Mouse (Mus musculus) limb, embryonic 13.5 days (tissue): ENCODE results near the gene Vwde. TPM values are rescaled to one million over a fixed set of nuclear protein-coding genes. Genes with fewer than 3 reads are reported as not detected.

ENCODE experiments used
- ATAC-seq: fragments of 200-750 bp; cut with Nextera tagmentation; 2 replicates; pipeline ENCODE4 v1.8.0; 2017; ENCODE audit warnings: low read depth, moderate number of reproducible peaks, moderate TSS enrichment; ENCODE audit not compliant: low FRiP score
- H3K27ac ChIP-seq: fragments of 300-500 bp; sonication (generic); 2 replicates; pipeline ENCODE4 v1.5.1; 2015; ENCODE audit warnings: inconsistent platforms, mild to moderate bottlenecking, moderate library complexity
- H3K27me3 ChIP-seq: fragments of 300-500 bp; sonication (generic); 2 replicates; pipeline ENCODE4 v1.6.1; 2015; ENCODE audit warnings: mild to moderate bottlenecking, inconsistent platforms
- H3K36me3 ChIP-seq: fragments of 300-500 bp; sonication (generic); 2 replicates; pipeline ENCODE4 v1.6.1; 2015; ENCODE audit warnings: inconsistent platforms, mild to moderate bottlenecking, moderate library complexity
- H3K4me1 ChIP-seq: fragments of 300-500 bp; sonication (generic); 2 replicates; pipeline ENCODE4 v1.6.1; 2015; ENCODE audit warnings: inconsistent platforms
- H3K4me2 ChIP-seq: fragments of 300-500 bp; sonication (generic); replicated peaks from 2 replicates; pipeline ENCODE4 v1.6.1; 2015; ENCODE audit warnings: inconsistent platforms, mild to moderate bottlenecking, moderate library complexity
- H3K4me3 ChIP-seq: fragments of 300-500 bp; sonication (generic); 2 replicates; pipeline ENCODE4 v1.5.1; 2015; ENCODE audit warnings: moderate library complexity, mild to moderate bottlenecking, inconsistent platforms
- H3K9ac ChIP-seq: fragments of 300-500 bp; sonication (generic); 2 replicates; pipeline ENCODE4 v1.6.1; 2015; ENCODE audit warnings: mild to moderate bottlenecking, inconsistent platforms
- H3K9me3 ChIP-seq: fragments of 300-500 bp; sonication (generic); 2 replicates; pipeline ENCODE4 v1.6.1; 2016; ENCODE audit warnings: inconsistent platforms
- WGBS: fragments of 180-500 bp; shearing (Covaris S2); methylation state at CpG from one replicate; pipeline ENCODE4 v1.1.7; 2015; 5-methylcytosine and 5-hydroxymethylcytosine counted together
- polyA plus RNA-seq: library from polyadenylated mRNA; unstranded; fragments of >200 nt; fragmentation: Nextera tagmentation; extraction: Ambion mirVana; gene quantifications from 2 replicates; pipeline ENCODE4 v1.2.1, GENCODE M21; 2015

Vwde gene
- polyA plus RNA-seq, 1 experiment from 2014 or later = 0.39 TPM

GRCm38 (mm10) chr6:13152062-13152640 is 72.6 kb downstream of the Vwde start:
- Histone ChIP-seq H3K4me1 (no peaks in the 10 kb centered on the region), H3K4me3 (no peak overlapping the region), H3K27me3 (no peaks in the 10 kb centered on the region), H3K36me3 (no peaks in the 10 kb centered on the region), H3K9ac (no peak overlapping the region), H3K9me3 (no peaks in the 10 kb centered on the region; the same call in 1 of the 2 replicates), H3K27ac (no peak overlapping the region), H3K4me2 (no peak overlapping the region)
- 87% methylated on average over 1 of the region's 1 CpGs for WGBS
- ATAC-seq = no peak

DNA sequence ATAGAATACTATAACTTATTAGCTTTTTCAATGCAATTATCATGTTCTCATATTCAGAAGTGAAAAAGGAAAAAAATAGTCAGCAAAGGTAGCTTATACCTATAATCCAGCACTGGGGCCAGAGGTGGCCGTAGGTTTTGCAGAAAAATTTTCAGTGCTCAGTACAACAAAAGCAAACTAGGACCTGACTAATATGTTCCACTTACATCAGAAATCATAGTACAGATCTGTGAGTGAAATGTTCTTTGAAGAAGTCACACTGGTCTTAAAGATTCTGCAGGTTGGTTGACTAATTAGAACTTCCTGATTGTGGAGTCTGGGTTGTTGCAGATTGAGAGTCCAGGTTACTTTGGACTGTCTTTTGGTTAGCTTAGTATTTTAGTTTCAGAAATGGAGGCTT is 87.5 kb downstream of the Vwde start:
- no peaks in the 10 kb centered on the region for H3K9me3 ChIP-seq
- 90% methylated on average over 1 of the region's 1 CpGs for WGBS
- H3K27me3 ChIP-seq = no peaks in the 10 kb centered on the region
- H3K27ac ChIP-seq = no peak overlapping the region
- no peaks in the 10 kb centered on the region for H3K36me3 ChIP-seq
- H3K4me3 ChIP-seq = no peak overlapping the region
- no peak overlapping the region for H3K4me2 ChIP-seq
- no peak for ATAC-seq
- no peaks in the 10 kb centered on the region for H3K4me1 ChIP-seq
- no peak overlapping the region for H3K9ac ChIP-seq

DNA sequence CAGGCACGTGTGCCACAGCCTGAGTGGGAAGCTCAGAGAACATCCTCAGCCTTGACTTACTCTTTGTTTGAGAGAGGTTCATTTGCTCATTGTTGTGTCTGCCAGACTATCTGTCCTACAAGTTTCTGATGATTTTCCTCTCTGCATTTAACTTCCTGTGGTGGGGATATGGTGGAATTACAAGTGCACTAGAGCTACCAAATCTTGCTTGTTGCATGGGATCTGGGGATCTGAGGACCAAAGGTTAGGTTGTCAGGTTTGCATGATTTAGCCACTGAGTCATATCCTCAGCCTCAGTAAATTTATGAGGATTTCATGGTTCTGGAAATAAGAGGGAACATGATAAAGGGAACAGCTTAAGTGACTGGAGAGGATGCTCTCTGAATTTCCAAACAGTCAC is 116.1 kb downstream of the Vwde start:
- no peaks in the 10 kb centered on the region for H3K36me3 ChIP-seq
- H3K9ac ChIP-seq = no peak overlapping the region
- no peak for ATAC-seq
- H3K4me1 ChIP-seq = no peaks in the 10 kb centered on the region
- no peak overlapping the region for H3K27ac ChIP-seq
- H3K9me3 ChIP-seq = no peaks in the 10 kb centered on the region
- 58% methylated on average over 1 of the region's 1 CpGs for WGBS
- no peak overlapping the region for H3K4me2 ChIP-seq
- H3K27me3 ChIP-seq = no peaks in the 10 kb centered on the region
- H3K4me3 ChIP-seq = no peak overlapping the region

Other genes starting within 250 kb of the Vwde start
- gene Tmem106b, start 155.2 kb downstream of the Vwde start, polyA plus RNA-seq = 36.5 and 39.7 TPM in 2 replicates